Mouse (Mus musculus) embryonic facial prominence, embryonic 10.5 days (tissue): ENCODE measurements around the gene Phf2. TPM values are rescaled to one million over a fixed set of nuclear protein-coding genes. Genes with fewer than 3 reads are reported as not detected.

ENCODE experiments used
- polyA plus RNA-seq: library from polyadenylated mRNA; unstranded; fragments of >200 nt; fragmentation: Nextera tagmentation; extraction: Ambion mirVana; gene quantifications from 2 replicates; pipeline ENCODE4 v1.2.1, GENCODE M21; 2016

Phf2 gene
- polyA plus RNA-seq, 1 experiment from 2014 or later = 8.1 TPM

Other genes starting within 250 kb of the Phf2 start
- gene Ptpdc1, start 245.5 kb downstream of the Phf2 start, polyA plus RNA-seq = 7.7 and 10.5 TPM in 2 replicates
- 43.5 and 57.9 TPM in 2 replicates for gene Barx1, start 208.1 kb downstream of the Phf2 start, polyA plus RNA-seq
- 16.0 and 16.7 TPM in 2 replicates for gene Fam120a, start 96.9 kb upstream of the Phf2 start, polyA plus RNA-seq